17 mouse cellular contexts compared by ENCODE assay signal in genomic region chr4:152816139-152816757, GRCm38 (mm10).
DNase-seq lines count a peak whose midpoint lies in the region; ATAC-seq lines count a peak whose summit lies in the region.
"Had no signal": no experiment of that assay in that cellular context is flagged by ENCODE, and none has a peak within 500 bp of the region (broad histone marks: within the 10 kb centered on the region; RNA-seq: fewer than 3 reads in every experiment).

No protein-coding gene starts in this region.

- no peak for ATAC-seq in inflammation-experienced regulatory T-cells, adult 6 months
- ATAC-seq: hindbrain, postnatal 0 days; liver, postnatal 0 days had no signal

- H3K4me1 ChIP-seq in midbrain, embryonic 10.5 days, result no peaks in the 10 kb centered on the region; the same call in 1 of the 2 replicates
- H3K4me1 ChIP-seq: heart, embryonic 15.5 days had no signal

- 90% methylated on average over 17 of the region's 17 CpGs for WGBS in midbrain, embryonic 10.5 days

- intact Hi-C loops in left cerebral cortex, postnatal 4 days (cut with DNase I), result no loop called here

- DNase-seq in left cerebral cortex, adult 11 months (ENCODE audit: low spot score), result peak; percentile 45
- no peak for DNase-seq in left cerebral cortex, postnatal 4 days
- peak; percentile 43 to 57 for DNase-seq in frontal cortex, postnatal 36 days (ENCODE audit: low spot score in 2 of 2)
- peak; percentile 16 to 31 for DNase-seq in layer of hippocampus, adult 8-10 months (ENCODE audit: low spot score in 2 of 2)
- DNase-seq in lung, postnatal 36 days, result peak; percentile 1
- no peak for DNase-seq in midbrain, embryonic 10.5 days (ENCODE audit: low spot score)
- DNase-seq in urinary bladder, postnatal 36 days (ENCODE audit: low spot score in 2 of 2), result no peak
- DNase-seq: adrenal gland, postnatal 36 days; cerebellum, adult 18-20 months; embryo, embryonic 11 days; gastrocnemius, postnatal 25 days; liver, postnatal 0 days; thymus, postnatal 14 days had no signal

- H3K27ac ChIP-seq in midbrain, embryonic 10.5 days (replicated peaks), result no peak overlapping the region
- H3K27ac ChIP-seq: heart, embryonic 15.5 days; hindbrain, postnatal 0 days; limb, embryonic 12.5 days had no signal

- H3K27me3 ChIP-seq in midbrain, embryonic 10.5 days (ENCODE audit: low read depth, poor library complexity, severe bottlenecking), result no peaks in the 10 kb centered on the region
- H3K27me3 ChIP-seq: heart, embryonic 15.5 days had no signal

- H3K36me3 ChIP-seq in midbrain, embryonic 10.5 days, result no peaks in the 10 kb centered on the region
- H3K36me3 ChIP-seq: heart, embryonic 15.5 days; limb, embryonic 12.5 days had no signal

- H3K4me3 ChIP-seq in midbrain, embryonic 10.5 days, result no peak overlapping the region
- H3K4me3 ChIP-seq: heart, embryonic 15.5 days; limb, embryonic 12.5 days had no signal

- H3K9me3 ChIP-seq in midbrain, embryonic 10.5 days (replicated peaks), result no peaks in the 10 kb centered on the region
- H3K9me3 ChIP-seq: heart, embryonic 15.5 days; limb, embryonic 12.5 days had no signal

Comparison
In these comparisons a context has a peak if more than half of its experiments do, and no peak if none do; other contexts are left out.
1. DNase-seq: peak in left cerebral cortex, adult 11 months (single experiment), frontal cortex, postnatal 36 days (2 of 2), layer of hippocampus, adult 8-10 months (2 of 2) and lung, postnatal 36 days (single experiment); none in left cerebral cortex, postnatal 4 days (single experiment), midbrain, embryonic 10.5 days (single experiment) and urinary bladder, postnatal 36 days (0 of 2).